Mouse (Mus musculus): ENCODE measurements at regions not wholly inside any gene's neighbourhood (a gene's known extent, or its start where the extent isn't known, plus 50 kb on each side); places are given as distances from the start of the nearest gene placed in this dataset.

- WGBS, result 49% methylated on average over 5 of the region's 5 CpGs
- TF ChIP-seq POLR2A (IDR thresholded peaks at IDR 0.05; ENCODE audit: borderline replicate concordance, extremely low read depth, low read depth, low read length) (no peak), CTCF (IDR thresholded peaks at IDR 0.05; ENCODE audit: insufficient read depth, low read length) (no peak)
- H3K4me3 ChIP-seq (replicated peaks; ENCODE audit: extremely low read depth, low read depth, low read length), result no peak overlapping the region
- DNase-seq, result no peak
- no peaks in the 10 kb centered on the region; the same call in 1 of the 2 replicates for H3K4me1 ChIP-seq (ENCODE audit: control insufficient read depth, insufficient read depth, low read length)
Measured at GRCm38 (mm10) chr2:133425538-133425937, 126.4 kb upstream of the Bmp2 start.

- WGBS, result 72% methylated on average over 1 of the region's 1 CpGs
- TF ChIP-seq POLR2A (IDR thresholded peaks at IDR 0.05; ENCODE audit: borderline replicate concordance, extremely low read depth, low read depth, low read length), result no peak
- no peak for TF ChIP-seq CTCF (IDR thresholded peaks at IDR 0.05; ENCODE audit: insufficient read depth, low read length)
- no peak for DNase-seq
- H3K4me1 ChIP-seq (ENCODE audit: control insufficient read depth, insufficient read depth, low read length), result no peaks in the 10 kb centered on the region; the same call in 1 of the 2 replicates
- H3K4me3 ChIP-seq (replicated peaks; ENCODE audit: extremely low read depth, low read depth, low read length), result no peak overlapping the region
Measured at GRCm38 (mm10) chr2:133427039-133427438, 124.9 kb upstream of the Bmp2 start.

- no peak overlapping the region for H3K4me3 ChIP-seq (replicated peaks; ENCODE audit: extremely low read depth, low read depth, low read length)
- H3K4me1 ChIP-seq (ENCODE audit: control insufficient read depth, insufficient read depth, low read length), result no peaks in the 10 kb centered on the region; the same call in 1 of the 2 replicates
- 67% methylated on average over 2 of the region's 2 CpGs for WGBS
- no peak for DNase-seq
- no peak for TF ChIP-seq POLR2A (IDR thresholded peaks at IDR 0.05; ENCODE audit: borderline replicate concordance, extremely low read depth, low read depth, low read length)
- no peak for TF ChIP-seq CTCF (IDR thresholded peaks at IDR 0.05; ENCODE audit: insufficient read depth, low read length)
Measured at GRCm38 (mm10) chr2:133429369-133430062, 122.4 kb upstream of the Bmp2 start.

DNA sequence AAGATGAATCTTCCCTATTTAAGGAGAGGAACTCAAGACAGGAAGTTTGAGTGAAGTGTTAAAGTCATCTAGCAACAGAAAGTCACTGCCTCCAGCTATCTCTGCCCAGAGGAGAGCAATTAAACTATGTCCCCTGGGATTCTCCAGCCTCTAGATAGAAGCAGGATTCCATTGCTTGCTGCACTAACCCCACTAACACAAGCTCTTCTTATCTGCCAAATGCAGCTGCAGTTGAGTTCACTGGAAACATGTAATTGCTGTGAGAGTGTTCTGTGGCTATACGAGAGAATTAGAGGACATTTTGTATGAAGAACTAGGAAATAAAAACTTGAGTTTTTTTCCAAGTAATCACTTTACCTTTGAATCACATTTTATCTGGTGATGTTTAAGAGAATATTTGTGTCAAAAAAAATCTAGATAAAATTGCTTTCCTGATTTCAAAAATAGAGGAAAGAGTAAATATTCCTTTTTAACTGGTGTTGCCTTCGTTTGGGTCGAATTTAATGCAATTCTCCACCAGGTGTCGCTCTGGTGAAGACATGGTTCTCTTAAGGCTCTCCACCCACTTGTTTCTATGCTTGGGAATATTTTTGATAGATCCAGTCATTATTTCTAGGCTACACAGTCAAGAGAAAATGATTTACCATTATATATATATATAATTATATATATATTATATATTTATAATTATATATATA is 121.1 kb upstream of the Bmp2 start:
- no peak overlapping the region for H3K4me3 ChIP-seq (replicated peaks; ENCODE audit: extremely low read depth, low read depth, low read length)
- no peak for TF ChIP-seq POLR2A (IDR thresholded peaks at IDR 0.05; ENCODE audit: borderline replicate concordance, extremely low read depth, low read depth, low read length)
- TF ChIP-seq CTCF (IDR thresholded peaks at IDR 0.05; ENCODE audit: insufficient read depth, low read length), result no peak
- DNase-seq, result peak; percentile 22
- H3K4me1 ChIP-seq (ENCODE audit: control insufficient read depth, insufficient read depth, low read length), result no peaks in the 10 kb centered on the region
- WGBS, result 44% methylated on average over 4 of the region's 4 CpGs

GRCm38 (mm10) chr2:133432141-133432813 is 119.7 kb upstream of the Bmp2 start:
- TF ChIP-seq CTCF (IDR thresholded peaks at IDR 0.05; ENCODE audit: insufficient read depth, low read length), result no peak
- no peak for TF ChIP-seq POLR2A (IDR thresholded peaks at IDR 0.05; ENCODE audit: borderline replicate concordance, extremely low read depth, low read depth, low read length)
- DNase-seq, result no peak
- 73% methylated on average over 10 of the region's 10 CpGs for WGBS
- no peaks in the 10 kb centered on the region for H3K4me1 ChIP-seq (ENCODE audit: control insufficient read depth, insufficient read depth, low read length)
- H3K4me3 ChIP-seq (replicated peaks; ENCODE audit: extremely low read depth, low read depth, low read length), result no peak overlapping the region

- no peak for DNase-seq
- Histone ChIP-seq H3K4me3 (replicated peaks; ENCODE audit: extremely low read depth, low read depth, low read length) (no peak overlapping the region), H3K4me1 (ENCODE audit: control insufficient read depth, insufficient read depth, low read length) (no peaks in the 10 kb centered on the region)
- 47% methylated on average over 22 of the region's 22 CpGs for WGBS
- TF ChIP-seq CTCF (IDR thresholded peaks at IDR 0.05; ENCODE audit: insufficient read depth, low read length) (no peak), POLR2A (IDR thresholded peaks at IDR 0.05; ENCODE audit: borderline replicate concordance, extremely low read depth, low read depth, low read length) (no peak)
Measured at GRCm38 (mm10) chr2:133436913-133437843, 114.8 kb upstream of the Bmp2 start.

- Histone ChIP-seq H3K4me1 (ENCODE audit: control insufficient read depth, insufficient read depth, low read length) (no peaks in the 10 kb centered on the region), H3K4me3 (replicated peaks; ENCODE audit: extremely low read depth, low read depth, low read length) (no peak overlapping the region)
- TF ChIP-seq CTCF (IDR thresholded peaks at IDR 0.05; ENCODE audit: insufficient read depth, low read length), result no peak
- TF ChIP-seq POLR2A (IDR thresholded peaks at IDR 0.05; ENCODE audit: borderline replicate concordance, extremely low read depth, low read depth, low read length), result no peak
- 64% methylated on average over 4 of the region's 4 CpGs for WGBS
- DNase-seq, result no peak
Measured at GRCm38 (mm10) chr2:133438018-133438417, 113.9 kb upstream of the Bmp2 start.

GRCm38 (mm10) chr2:133443024-133443423 is 108.9 kb upstream of the Bmp2 start:
- no peak for DNase-seq
- no peak overlapping the region for H3K4me3 ChIP-seq (replicated peaks; ENCODE audit: extremely low read depth, low read depth, low read length)
- 85% methylated on average over 4 of the region's 4 CpGs for WGBS
- TF ChIP-seq CTCF (IDR thresholded peaks at IDR 0.05; ENCODE audit: insufficient read depth, low read length), result no peak
- no peak for TF ChIP-seq POLR2A (IDR thresholded peaks at IDR 0.05; ENCODE audit: borderline replicate concordance, extremely low read depth, low read depth, low read length)
- no peaks in the 10 kb centered on the region for H3K4me1 ChIP-seq (ENCODE audit: control insufficient read depth, insufficient read depth, low read length)

GRCm38 (mm10) chr2:133443490-133443889 is 108.5 kb upstream of the Bmp2 start:
- WGBS, result 50% methylated on average over 2 of the region's 2 CpGs
- no peak for DNase-seq
- no peak overlapping the region for H3K4me3 ChIP-seq (replicated peaks; ENCODE audit: extremely low read depth, low read depth, low read length)
- no peaks in the 10 kb centered on the region for H3K4me1 ChIP-seq (ENCODE audit: control insufficient read depth, insufficient read depth, low read length)
- TF ChIP-seq CTCF (IDR thresholded peaks at IDR 0.05; ENCODE audit: insufficient read depth, low read length) (no peak), POLR2A (IDR thresholded peaks at IDR 0.05; ENCODE audit: borderline replicate concordance, extremely low read depth, low read depth, low read length) (no peak)
